Mouse (Mus musculus): ENCODE results near the gene Srcap.
"Not testable (repeated sequence)": the region's sequence is repeated elsewhere in the genome, so short reads cannot be mapped to it uniquely, and the experiment has no call there.

The Srcap gene

DNA sequence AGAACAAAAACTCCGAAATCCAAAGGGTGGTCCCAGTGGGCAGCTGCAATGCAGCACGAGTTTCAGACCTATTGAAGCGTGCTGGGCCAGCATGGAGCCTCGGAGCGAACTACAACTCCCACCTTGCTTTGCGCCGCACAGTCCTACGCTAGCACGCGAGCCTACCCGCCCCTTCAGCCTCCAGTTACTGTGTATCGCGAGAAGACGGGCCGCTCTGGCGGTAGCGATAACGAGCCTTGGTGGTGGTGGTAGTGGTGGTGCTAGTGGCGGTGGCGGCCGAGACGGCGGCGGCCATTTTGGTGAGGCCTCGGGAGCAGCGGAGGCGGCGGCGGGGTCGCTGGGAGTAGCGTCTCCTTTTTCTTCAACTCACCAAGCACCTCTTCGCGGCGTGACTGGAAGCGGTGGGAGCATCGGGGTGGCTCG, at the start of gene Srcap:
Srcap (plus strand) TSS at position 176 of the 423 bp plus-strand sequence.
- peak; percentile 93 for DNase-seq (ENCODE audit: extremely low read depth, low read depth)

- no peak for DNase-seq (ENCODE audit: extremely low read depth, low read depth)
Observed at GRCm38 (mm10) chr7:127465191-127465590, 46.6 kb upstream of the Srcap start.

GRCm38 (mm10) chr7:127465670-127466069, 46.1 kb upstream of the Srcap start:
- DNase-seq (ENCODE audit: extremely low read depth, low read depth): not testable (repeated sequence)

GRCm38 (mm10) chr7:127466606-127467005, 45.2 kb upstream of the Srcap start:
- DNase-seq (ENCODE audit: extremely low read depth, low read depth): no peak

- DNase-seq (ENCODE audit: extremely low read depth, low read depth): no peak
Observed at GRCm38 (mm10) chr7:127470011-127470715, 41.6 kb upstream of the Srcap start.

DNA sequence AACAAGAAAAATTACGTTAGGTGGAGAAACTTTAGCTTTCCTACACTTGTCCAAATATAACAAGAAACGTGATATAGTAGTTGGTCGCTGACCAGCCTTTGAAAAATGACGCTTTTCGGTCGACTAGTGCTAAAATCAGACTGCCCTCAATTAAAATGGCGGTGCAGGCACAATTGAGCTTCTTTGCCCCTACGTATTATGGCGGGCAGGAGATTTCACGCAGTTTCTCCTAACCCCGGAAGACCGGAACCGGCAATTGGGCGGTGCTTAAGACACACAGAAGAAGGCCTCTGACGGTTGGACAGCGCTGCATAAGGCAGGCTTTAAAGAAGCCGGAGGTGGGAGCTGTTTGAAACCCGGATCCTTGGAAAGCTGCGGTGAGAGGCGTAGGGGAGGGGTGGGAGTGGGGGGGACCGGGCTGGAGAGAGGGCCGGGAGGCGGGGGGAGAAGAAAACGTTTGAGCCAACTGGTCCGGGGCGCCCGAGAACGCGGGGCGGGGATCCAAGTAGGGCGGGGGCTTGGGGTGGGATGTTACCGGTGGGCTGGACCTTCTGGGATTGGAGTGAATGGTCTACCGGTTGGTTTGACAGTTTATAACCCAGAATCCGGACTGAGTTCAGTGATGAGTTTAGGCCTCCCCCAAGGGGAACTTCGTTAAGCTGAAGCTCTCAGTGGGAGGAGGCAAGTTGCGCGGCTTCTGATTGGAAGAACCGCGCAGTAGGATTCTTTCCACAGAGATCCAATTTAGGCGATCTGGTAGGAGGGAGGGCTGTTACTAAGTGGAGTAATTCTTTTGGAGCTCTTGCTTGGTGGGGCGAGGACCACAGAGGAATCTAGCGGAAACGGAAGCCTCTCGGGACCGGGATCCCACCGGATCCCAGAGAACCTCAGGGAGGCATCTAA, 40.8 kb upstream of the Srcap start:
- DNase-seq (ENCODE audit: extremely low read depth, low read depth): peak; percentile 97

GRCm38 (mm10) chr7:127471646-127472010, 40.2 kb upstream of the Srcap start:
- DNase-seq (ENCODE audit: extremely low read depth, low read depth): no peak

GRCm38 (mm10) chr7:127472060-127472459, 39.7 kb upstream of the Srcap start:
- no peak for DNase-seq (ENCODE audit: extremely low read depth, low read depth)

GRCm38 (mm10) chr7:127473705-127474104, 38.1 kb upstream of the Srcap start:
- DNase-seq (ENCODE audit: extremely low read depth, low read depth): no peak

GRCm38 (mm10) chr7:127474378-127475070, 37.3 kb upstream of the Srcap start:
- DNase-seq (ENCODE audit: extremely low read depth, low read depth): no peak

DNA sequence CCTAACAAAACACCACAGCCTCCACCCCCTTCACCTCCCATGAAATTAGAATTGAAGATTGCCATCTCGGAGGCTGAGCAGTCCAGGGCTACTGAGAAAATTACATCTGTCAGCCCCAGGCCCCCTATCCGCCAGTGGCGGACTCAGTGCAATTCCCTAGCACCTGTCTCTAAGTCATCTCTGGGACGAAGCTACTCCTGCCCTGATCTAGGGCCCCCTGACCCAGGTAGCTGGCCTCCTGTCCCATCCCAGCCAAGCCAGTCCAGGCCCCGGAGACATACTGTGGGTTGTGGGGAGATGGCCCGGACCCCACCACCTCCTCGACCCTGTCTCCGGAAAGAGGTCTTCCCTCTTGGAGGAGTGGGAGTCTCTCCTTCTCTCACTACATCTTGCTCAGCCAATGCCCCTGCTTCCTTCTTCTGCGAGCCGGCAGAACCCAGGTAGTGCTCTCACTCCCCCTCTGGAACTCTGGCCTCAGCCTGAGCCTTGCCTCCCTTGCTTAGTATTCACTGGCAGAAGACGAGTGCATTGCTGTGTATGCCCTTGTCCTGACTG, 36.5 kb upstream of the Srcap start:
- DNase-seq (ENCODE audit: extremely low read depth, low read depth): no peak

- no peak for DNase-seq (ENCODE audit: extremely low read depth, low read depth)
Observed at GRCm38 (mm10) chr7:127476336-127476735, 35.4 kb upstream of the Srcap start.

GRCm38 (mm10) chr7:127476855-127477254, 34.9 kb upstream of the Srcap start:
- DNase-seq (ENCODE audit: extremely low read depth, low read depth): no peak

DNA sequence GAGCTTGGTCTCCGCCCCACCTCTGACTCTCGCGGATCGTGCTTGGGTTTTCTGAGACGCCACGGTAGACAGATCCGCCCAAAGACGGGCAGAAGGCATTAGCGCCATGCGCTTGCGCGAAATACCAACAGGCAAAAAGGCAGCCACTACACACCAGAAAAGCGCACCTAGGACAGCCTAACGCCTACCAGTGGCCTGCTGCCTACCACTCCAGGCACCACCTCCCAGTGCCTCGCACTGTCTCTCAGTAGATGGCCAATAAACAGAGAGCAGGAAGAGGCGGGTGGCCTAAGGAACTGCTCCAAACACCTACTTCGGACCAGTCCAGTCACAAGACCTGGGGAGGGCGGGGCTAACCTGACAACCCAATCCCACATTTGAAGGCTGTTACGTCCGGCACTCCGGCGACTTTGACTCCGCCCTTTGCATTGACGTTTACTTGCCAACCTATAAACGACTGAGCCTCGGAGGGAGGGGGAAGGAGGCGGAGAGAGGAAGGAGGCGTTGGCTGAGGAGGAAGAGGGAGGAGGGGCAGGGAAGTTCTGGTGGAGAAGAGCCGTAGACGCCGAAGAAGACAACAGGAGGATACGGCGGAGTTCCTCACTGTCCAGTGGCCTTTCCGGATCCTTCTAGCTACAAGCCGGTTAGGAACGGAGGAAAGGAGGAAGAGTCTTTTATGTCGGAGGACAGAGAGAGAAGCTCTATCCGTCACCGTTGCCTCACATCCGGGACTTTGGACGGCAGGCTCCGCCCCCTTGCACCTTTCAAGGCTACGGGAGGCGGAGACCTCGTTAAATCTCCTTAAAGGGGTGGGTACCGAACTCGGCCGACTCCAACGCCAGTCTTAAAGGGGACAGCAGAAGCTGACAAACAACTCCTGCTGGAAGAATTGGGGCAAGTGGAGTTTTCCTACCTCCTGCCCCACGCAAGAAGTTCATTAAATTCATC, 33.8 kb upstream of the Srcap start:
- peak; percentile 100 for DNase-seq (ENCODE audit: extremely low read depth, low read depth)

- DNase-seq (ENCODE audit: extremely low read depth, low read depth): peak; percentile 93
Observed at GRCm38 (mm10) chr7:127478635-127479317, 33.0 kb upstream of the Srcap start, which contains the start of gene Fbrs. Fbrs (plus strand) TSS chr7:127479199.

DNA sequence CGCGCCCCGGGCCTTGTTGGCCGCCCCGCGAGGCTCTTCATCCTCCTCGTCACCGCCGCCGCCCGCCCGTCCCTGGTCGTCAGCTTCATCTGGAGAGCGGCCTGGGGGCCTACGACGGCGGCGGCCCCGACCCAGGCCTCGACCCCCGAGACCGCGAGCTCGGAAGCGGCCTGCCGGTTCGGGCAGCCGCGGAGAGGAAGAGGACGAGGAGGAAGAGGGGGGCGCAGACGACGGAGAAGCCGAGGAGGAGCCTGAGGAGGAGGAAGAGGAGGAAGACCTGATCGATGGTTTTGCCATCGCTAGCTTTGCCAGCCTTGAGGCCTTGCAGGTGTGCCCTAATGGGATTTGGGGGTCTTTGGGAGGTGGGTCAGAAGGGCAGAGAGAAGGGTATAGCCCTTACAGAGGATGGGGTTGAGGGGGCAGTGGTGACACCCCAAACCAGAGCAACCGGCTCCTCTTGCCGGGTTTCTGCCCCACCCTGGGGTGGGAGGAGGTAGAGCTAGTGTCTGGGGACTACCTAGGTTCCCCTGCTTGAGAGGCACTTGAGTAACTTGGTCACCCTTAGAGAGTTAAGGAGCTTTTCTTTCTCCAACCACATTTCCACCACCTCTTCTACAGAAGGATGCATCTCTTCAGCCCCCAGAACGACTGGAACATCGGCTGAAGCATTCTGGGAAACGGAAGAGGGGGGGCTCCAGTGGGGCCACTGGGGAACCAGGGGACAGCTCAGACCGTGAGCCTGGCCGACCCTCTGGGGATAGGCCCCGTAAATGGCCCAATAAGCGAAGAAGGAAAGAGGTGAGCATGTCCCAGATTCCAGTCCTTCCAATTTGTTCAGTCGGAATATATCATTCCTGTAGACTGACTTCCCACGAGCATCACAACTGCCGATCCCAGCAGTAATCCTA, 32.2 kb upstream of the Srcap start:
- DNase-seq (ENCODE audit: extremely low read depth, low read depth): no peak

DNA sequence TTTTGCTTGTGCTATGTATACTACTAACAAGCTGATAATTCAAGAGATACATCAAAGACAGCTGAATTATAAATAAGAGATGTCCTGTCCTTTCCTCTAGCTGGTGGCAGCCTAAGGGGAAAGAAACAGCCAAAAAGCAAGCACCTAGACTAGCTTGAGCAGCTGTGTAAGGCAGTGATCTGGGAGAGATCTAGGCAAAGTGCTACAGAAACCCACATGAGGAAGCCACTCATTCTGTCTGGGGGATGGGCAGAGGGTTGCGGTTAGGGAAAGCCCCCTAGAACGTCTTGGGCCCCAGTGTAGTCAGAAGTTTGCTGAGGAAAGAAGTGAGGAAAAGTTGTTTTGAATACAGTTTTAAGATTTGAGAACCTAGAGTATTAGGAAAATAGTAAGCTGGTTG, 31.5 kb upstream of the Srcap start:
- DNase-seq (ENCODE audit: extremely low read depth, low read depth): no peak

GRCm38 (mm10) chr7:127485416-127485815, 26.4 kb upstream of the Srcap start:
- no peak for DNase-seq (ENCODE audit: extremely low read depth, low read depth)

- not testable (repeated sequence) for DNase-seq (ENCODE audit: extremely low read depth, low read depth)
Observed at GRCm38 (mm10) chr7:127488364-127488763, 23.4 kb upstream of the Srcap start.

Measured in MEL-GATA-1-ER (cell line).